Mouse (Mus musculus) left cerebral cortex, adult 8-10 months (tissue): ENCODE measurements around the gene Rtbdn. TPM values are rescaled to one million over a fixed set of nuclear protein-coding genes. Genes with fewer than 3 reads are reported as not detected.
A peak's percentile ranks its signal among the peaks of the same experiment; 100 is the strongest.

Experiments used
- DNase-seq, 2 experiments: peaks; one replicate each; pipeline ENCODE4 v3.0.0; 2022; ENCODE audit warnings: low spot score in 2 of 2
- total RNA-seq, 4 experiments: library from RNA; stranded (reverse); gene quantifications; 2 replicates each; pipeline ENCODE4 v1.2.4; 2022

Rtbdn gene
- total RNA-seq, 4 experiments from 2014 or later: 1.2 to 1.5 (median 1.3) TPM

GRCm38 (mm10) chr8:84978248-84978940 is 31.6 kb downstream of the Rtbdn start, which contains the start of gene Junb:
Gene Junb, minus strand, starts transcription at chr8:84978718.
- peak; percentile 97 for DNase-seq

DNA sequence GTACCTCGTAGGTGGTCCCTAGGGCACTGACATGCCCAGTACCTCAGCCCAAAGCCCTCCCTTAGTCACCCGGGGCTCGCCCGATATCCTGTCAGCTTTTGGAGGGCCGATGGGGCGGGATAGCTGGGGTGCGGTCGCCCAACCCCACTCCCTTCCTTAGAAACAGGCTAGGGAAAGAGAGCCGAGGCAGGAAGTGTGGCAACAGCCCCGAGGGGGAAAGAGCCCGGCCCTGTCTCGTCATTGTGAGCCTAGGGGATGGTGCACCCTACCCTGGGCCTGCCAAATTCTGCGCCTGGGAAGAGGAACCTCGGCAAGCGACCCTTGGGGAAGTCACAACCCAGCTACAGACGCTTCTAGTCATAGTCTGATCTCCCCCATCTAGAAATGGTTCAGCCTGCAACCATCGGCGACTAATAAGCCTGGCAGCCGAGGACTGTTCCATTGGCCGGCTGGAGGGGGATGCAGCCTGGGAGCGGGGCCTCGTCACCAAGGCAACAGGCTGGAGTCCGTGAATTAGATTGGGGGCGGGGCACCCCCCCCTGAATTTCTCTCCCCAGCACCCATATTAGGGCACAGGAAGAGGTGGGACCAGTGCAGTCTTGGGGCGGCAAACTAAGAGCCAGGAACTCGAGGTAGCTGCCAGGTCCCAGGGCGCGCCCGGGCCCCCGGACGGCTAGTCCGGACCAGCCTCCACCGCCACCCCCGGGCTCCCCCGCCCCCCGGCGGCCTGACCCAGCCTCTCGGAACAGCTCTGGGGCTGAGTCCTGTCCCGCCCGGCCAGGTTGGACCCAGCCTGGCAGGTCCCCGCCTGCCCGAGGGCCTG is 33.0 kb downstream of the Rtbdn start:
- DNase-seq: peak; percentile 77 to 94

DNA sequence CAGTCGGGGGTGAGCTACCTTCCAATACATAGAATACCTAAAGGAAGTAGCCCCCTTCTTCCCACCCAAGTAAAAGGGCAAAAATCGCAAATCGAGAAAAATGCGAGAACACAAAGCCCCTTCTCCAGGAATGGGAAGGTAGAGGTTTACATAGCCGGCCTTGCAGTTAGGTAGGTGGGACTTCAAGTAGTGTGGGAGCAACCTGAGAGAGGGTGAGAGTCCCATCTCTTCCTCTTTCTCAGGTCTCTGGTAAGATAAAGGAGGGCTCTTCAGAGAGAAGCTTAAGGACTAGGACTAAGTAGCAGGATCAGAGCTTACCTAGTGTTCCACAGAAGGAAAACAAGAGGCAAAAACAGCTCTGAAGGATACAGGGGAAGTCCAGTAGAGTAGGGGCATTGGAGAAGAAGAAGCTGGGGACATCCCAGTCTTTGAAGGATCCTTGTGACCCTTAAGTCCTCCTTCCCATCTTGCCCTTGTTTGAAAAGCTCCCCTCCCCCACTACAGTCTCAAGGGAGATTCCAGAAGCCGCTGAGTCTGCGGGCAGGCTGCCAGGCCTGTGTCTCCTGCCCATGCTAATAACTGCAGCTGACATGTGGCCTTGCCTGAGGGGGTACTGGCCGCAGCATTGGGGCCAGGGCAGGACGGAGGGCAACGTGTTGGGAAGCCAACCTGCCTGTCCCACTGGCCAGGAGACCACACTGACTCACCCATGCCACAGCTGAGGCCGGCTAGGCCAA is 34.0 kb downstream of the Rtbdn start:
- peak in 1 of 2 experiments; percentile 68 for DNase-seq

- no peak for DNase-seq
These were observed 35.1 kb downstream of the Rtbdn start for GRCm38 (mm10) chr8:84981644-84982498.

DNA sequence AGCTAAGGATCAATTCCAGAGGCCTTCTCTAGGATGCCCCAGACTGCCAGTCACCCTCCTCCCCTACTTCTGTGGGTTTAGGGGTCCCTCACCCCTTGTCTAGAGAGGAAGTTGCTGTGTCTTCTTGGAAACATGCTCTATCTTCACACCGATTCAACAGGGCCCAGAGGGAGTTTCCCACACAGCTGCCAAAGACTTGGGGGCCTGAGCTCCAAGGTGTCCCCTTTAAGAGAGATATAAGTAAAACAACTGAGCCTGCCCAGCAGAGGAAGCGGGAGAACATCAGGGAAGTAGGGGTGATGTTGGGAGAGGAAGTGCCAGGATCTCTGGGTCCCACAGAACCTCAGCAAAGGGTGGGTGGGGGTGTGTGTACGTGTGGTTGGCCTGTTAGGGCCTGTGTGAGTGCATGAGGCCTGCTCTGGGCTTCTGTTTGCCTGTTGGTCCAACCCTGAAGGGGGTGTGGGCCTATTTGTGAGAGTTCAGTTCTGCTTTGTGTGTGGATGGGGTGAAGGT is 35.8 kb downstream of the Rtbdn start:
- no peak for DNase-seq

GRCm38 (mm10) chr8:84984294-84985048 is 37.7 kb downstream of the Rtbdn start:
- no peak for DNase-seq

DNA sequence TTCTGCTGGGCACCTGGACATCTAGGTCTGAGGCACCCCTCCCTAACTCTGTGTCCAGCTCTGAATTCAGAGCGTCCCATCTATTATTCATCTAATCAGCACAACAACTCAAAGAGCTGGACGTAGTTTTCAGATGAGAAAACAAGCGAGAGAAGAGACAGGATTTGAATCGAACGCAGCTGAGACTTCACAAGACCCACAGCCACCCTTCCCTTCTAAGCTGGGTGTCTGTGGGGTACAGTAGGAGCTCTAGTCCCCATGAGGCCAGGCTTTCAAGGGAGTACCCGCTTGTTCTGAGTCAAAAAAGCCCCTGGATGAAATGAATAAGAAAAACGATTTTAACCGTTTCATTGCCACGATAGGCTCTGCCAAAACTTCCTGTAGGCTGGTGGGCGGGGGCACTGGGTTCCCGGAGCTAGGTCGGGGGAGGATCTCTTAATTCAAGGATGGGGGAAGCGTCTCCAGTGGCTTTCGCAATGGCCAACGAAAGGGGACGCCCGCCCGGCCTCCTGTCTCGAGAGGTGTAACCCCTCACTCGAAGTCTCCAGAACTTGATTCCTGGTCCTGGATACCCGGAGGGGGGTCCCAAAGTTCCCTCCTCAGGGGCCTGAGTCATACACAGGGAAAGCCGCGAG is 38.4 kb downstream of the Rtbdn start:
- DNase-seq: peak in 1 of 2 experiments; percentile 54

DNA sequence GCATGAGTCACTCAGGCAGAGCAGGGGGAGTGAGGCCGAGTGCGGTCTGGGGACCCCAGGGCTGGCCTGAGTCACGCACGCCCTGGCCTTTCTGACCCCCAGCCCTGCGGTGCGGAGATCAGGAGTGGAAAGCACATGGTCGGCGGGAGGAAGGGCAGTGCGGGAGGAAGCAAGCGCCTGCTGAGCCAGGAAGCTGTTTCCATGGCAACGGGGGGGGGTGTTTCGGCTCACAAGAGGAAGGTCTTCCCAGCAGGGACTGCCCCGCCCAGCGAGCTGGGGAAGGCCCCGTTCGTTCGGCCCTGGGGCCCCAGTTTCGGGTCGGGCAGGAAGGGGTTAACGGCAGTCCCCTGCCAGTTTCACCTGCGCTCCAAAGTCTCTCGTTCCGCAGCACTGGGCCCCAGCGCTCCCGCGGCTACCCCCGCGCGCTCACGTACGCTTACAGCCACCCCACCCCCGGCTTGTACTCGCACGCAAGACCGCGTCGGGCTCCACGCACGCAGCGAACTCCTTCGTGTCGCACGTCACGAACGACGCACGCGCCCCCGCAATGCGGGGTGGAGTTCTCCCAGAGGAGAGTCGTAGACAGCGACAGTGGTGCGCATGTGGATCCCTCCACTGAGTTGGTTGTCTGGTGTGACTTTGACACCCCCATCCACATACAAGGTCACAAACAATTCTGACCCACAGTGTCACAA is 39.0 kb downstream of the Rtbdn start:
- DNase-seq: peak; percentile 88 to 96

- no peak for DNase-seq
These were observed 39.7 kb downstream of the Rtbdn start for GRCm38 (mm10) chr8:84986379-84986945.

GRCm38 (mm10) chr8:84987388-84987787 is 40.6 kb downstream of the Rtbdn start:
- no peak for DNase-seq

DNA sequence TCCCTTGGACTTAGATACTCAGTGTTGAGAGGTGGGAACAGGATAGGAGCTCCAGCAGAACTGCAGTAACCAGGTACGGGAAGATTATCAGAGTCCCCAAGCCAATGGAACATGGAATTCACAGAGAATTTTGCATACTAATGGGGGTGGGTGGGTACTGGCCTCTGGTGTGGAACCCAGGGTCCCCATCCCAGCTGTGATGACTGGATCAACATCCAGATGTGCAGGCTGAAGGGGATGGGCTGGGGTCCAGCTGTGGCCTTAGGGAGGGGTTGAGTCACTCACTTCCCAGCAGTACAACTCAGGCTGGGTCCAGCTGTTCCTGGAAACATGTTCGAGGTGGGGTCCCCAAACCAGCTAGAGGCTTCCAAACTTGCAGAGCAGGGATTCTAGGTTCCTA is 41.1 kb downstream of the Rtbdn start:
- DNase-seq: no peak

DNA sequence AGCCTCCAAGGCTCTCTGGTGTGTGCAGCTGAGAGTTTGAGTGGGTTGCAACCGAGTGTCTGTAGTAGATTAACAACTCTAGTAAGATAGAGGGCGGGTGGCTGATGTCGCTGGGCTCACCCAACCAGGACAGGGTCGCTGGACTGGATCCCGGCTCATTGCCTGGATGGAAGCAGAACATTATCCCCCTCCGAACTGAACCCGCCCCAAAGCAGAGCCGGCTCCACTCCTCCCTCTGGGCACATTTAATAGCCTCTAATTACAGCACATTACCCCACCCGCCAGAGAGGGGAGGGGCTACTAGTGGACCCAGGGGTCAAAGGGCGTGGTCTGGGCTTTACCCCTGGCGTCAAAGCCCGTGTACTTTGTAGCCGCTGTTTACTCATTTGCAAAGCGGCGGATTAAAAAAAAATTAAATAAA is 42.5 kb downstream of the Rtbdn start:
- DNase-seq: no peak

DNA sequence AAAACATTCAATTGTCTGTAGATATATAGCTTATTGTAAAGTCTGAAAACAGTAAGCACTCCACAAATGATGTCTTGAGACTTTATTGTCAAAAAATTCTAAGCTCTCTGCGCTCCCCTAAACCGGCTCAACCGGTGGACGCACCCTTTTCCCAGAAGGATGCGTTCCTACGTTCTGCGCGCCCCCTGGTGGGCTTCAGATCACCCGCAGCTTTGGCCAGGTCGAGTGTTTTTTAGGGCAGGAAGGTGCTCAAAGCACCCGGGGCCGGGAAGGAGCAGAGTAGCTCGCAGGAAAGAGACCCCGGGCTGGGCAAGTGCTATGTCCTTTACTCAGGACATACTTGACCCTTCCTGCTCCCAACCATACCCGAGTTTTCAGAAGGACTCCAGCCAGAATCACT is 43.0 kb downstream of the Rtbdn start:
- peak; percentile 75 to 80 for DNase-seq

DNA sequence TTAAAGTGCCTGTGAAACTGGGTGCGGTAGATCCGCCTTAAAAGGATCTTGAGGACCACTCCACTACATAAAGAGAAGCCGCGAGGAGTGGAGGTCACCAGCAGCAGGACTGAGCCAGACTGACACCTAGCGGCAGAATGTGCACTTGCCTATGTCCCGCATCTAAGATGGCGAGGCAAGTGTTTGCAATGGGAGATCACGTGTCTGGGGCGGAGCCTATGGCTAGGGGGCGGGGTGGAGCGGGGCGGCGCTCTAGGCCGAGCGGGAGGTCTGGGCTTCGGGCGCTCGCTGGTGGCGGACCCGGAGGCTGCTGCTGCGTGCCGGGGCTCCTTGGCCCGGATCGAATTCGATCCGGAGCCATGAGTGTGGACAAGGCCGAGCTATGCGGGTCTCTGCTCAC is 43.6 kb downstream of the Rtbdn start, which contains the start of gene Hook2:
Gene Hook2, plus strand, starts transcription at position 255 of the 400 bp plus-strand sequence.
- DNase-seq: peak; percentile 92 to 95

- peak in 1 of 2 experiments; percentile 69 for DNase-seq
These were observed 44.0 kb downstream of the Rtbdn start for GRCm38 (mm10) chr8:84990836-84991235.

DNA sequence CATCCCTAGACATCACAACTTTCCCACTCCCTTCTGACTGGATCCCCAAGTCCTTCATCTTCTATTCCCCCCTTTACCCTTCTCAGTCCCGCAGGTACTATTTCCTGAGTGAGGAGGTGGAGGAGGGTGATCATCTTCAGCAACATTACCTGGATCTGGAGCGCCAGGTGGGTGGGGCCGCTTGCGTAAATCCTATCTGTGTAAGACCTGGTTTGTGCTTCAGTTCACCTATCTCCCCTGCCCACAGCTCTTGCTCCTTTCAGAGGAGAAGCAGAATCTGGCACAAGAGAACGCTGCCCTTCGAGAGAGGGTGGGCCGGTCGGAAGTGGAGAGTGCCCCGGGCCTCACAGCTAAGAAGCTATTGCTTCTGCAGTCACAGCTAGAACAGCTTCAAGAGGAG is 47.6 kb downstream of the Rtbdn start:
- no peak for DNase-seq

DNA sequence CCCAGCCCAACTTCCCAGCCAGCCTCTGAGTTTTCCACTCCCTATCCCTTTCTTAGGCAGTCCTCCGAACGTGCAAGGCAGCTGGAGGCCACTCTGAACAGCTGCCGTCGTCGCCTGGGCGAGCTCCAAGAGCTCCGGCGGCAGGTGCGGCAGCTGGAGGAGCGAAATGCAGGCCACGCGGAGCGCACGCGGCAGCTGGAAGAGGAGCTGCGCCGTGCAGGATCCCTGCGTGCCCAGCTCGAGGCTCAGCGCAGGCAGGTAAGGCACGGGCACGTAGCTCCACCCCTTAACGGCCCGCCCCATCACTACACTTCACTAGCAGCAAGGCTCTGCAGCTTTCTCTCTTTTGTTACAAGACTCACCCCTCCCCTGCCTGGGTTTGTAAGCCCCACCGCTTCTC is 48.9 kb downstream of the Rtbdn start:
- no peak for DNase-seq

GRCm38 (mm10) chr8:84996978-84997377 is 50.2 kb downstream of the Rtbdn start:
- no peak for DNase-seq
